Mouse (Mus musculus) liver, adult 2 months (tissue): ENCODE measurements around the gene Sorbs1.

Source experiments
- CTCF ChIP-seq: fragments of 200-500 bp; IDR thresholded peaks from 2 replicates; pipeline ENCODE4 v1.5.1; 2011; ENCODE audit warnings: low read depth, low read length, control low read depth
- POLR2A ChIP-seq: fragments of 200-500 bp; IDR thresholded peaks from 2 replicates; pipeline ENCODE4 v1.6.1; 2011; ENCODE audit warnings: low read length, control low read depth; ENCODE audit not compliant: insufficient read depth; ENCODE audit errors: extremely low read depth

DNA sequence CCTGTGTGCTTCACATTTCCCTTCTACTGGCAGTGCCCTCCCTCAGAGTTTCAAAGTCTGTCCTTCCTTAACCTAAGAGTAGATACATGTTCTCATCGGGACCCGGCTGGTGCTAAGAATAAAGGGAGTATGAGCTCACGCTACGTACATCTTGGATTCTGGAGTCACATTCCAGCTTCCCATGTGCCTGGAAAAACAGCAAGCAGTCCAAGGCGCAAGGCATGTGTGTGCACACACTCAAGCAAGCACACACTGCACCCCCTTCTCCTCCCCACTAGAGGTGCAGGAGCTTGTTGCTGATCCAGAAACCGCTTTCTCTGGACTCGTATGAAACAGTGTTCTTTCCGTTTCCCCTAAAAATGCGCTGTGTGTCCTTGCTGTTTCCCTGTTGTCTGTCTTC is 210.7 kb downstream of the Sorbs1 start:
- TF ChIP-seq CTCF (no peak), POLR2A (no peak)
